Mouse (Mus musculus): ENCODE results near the gene Art3. TPM values are rescaled to one million over a fixed set of nuclear protein-coding genes. Genes with fewer than 3 reads are reported as not detected.

Art3 gene
- total and polyA plus RNA-seq, 2 experiments from 2014 or later, result 4.1 to 10.2 TPM

DNA sequence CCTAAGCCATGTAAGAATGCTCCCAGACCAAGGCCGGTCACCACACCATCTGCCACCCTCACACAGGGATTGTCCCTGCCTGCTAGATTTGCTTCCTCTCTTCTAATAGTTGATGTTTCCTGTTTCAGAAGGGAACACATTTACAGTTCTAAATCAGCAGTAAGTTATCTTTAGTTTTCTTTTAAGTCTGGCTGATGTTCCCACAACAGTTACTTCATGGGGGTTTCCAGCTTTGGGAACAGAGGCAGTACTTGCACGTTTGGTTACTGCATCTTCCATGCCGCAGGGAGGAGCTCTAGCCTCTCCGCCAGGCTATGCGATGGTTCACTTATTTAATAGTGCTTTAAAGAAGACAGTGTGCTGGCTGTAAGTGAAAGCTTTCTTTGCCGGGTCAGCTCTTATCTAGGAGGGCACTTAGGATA lies 43.1 kb downstream of the Art3 start:
- no peaks in the 10 kb centered on the region for H3K27me3 ChIP-seq (ENCODE audit: insufficient read depth, low read length)
- no peak for ATAC-seq
- no peaks in the 10 kb centered on the region for H3K9me3 ChIP-seq (ENCODE audit: low read length)
- 63% methylated on average over 6 of the region's 6 CpGs for WGBS
- no peaks in the 10 kb centered on the region for H3K36me3 ChIP-seq (ENCODE audit: insufficient read depth, low read length)
- no peak overlapping the region for H3K27ac ChIP-seq
- no peak overlapping the region for H3K4me2 ChIP-seq (ENCODE audit: low read depth, low read length)
- no peak for DNase-seq (ENCODE audit: low spot score)
- no peak for TF ChIP-seq CTCF (IDR thresholded peaks at IDR 0.05; ENCODE audit: low read depth)
- H3K9ac ChIP-seq (replicated peaks; ENCODE audit: low read length), result no peak overlapping the region
- H3K4me3 ChIP-seq (ENCODE audit: low read length), result no peak overlapping the region
- H3K4me1 ChIP-seq (ENCODE audit: insufficient read depth, low read length), result 0 out of 2 replicates have a peak, but pooled peaks cover 5% of the 10 kb centered on the region

DNA sequence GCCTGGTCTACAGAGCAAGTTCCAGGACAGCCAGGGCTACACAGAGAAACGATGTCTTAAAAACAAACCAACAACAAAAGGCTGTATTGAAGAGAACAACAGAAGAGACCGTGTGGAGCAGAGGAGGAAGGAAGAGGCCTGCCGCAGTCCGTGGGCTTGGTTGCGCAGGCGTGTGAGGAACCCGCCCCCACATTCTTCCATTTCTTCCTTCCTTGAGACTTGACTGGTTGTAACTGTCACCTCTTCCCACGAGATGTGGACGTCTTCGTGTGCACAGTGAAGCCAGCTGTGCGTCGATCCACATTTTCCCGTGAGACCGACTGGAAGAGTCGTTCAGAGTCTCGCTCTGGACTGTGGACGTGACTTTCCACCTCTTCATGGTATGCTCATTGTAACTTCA lies 43.7 kb downstream of the Art3 start:
- ATAC-seq (no peak), DNase-seq (ENCODE audit: low spot score) (no peak)
- no peaks in the 10 kb centered on the region for H3K9me3 ChIP-seq (ENCODE audit: low read length)
- H3K4me3 ChIP-seq (ENCODE audit: low read length), result no peak overlapping the region
- H3K4me1 ChIP-seq (ENCODE audit: insufficient read depth, low read length), result 0 out of 2 replicates have a peak, but pooled peaks cover 5% of the 10 kb centered on the region
- no peaks in the 10 kb centered on the region for H3K27me3 ChIP-seq (ENCODE audit: insufficient read depth, low read length)
- H3K36me3 ChIP-seq (ENCODE audit: insufficient read depth, low read length), result no peaks in the 10 kb centered on the region
- no peak overlapping the region for H3K27ac ChIP-seq
- H3K4me2 ChIP-seq (ENCODE audit: low read depth, low read length), result no peak overlapping the region
- 77% methylated on average over 17 of the region's 17 CpGs for whole genome bisulfite sequencing
- no peak for TF ChIP-seq CTCF (IDR thresholded peaks at IDR 0.05; ENCODE audit: low read depth)
- no peak overlapping the region for H3K9ac ChIP-seq (replicated peaks; ENCODE audit: low read length)

DNA sequence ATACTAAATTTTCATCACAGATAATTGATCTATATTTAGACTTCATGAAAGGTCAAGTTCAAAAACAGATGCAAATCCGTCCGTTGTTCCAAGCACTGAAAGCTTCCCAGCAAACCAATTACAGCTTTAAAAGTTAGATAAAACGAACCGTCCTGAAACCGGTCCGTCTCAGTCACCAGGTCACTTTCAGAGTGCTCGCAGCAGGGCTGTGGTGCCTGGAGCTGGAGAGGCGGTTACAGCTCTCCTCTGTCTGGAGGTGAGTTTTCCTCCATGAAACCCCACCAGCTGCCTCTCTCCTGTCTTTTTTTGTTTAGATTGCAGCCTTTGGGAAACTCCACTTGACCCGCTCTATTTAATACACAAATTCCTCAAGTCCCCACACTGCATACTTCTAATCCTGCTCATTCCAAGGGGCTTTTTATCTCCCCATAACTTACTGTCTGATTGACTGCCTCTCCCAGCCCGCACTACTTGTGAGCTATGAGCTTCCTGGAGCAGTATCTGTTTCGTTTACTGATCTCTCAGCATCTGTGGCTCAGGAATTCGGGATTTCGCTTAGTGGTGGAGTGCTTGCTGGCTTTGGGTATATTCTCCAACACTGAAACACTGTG lies 45.3 kb downstream of the Art3 start:
- DNase-seq (ENCODE audit: low spot score), result no peak
- H3K36me3 ChIP-seq (ENCODE audit: insufficient read depth, low read length), result no peaks in the 10 kb centered on the region
- no peak for ATAC-seq
- no peaks in the 10 kb centered on the region for H3K27me3 ChIP-seq (ENCODE audit: insufficient read depth, low read length)
- H3K4me3 ChIP-seq (ENCODE audit: low read length), result no peak overlapping the region
- H3K9ac ChIP-seq (replicated peaks; ENCODE audit: low read length), result no peak overlapping the region
- 56% methylated on average over 13 of the region's 13 CpGs for WGBS
- no peaks in the 10 kb centered on the region for H3K9me3 ChIP-seq (ENCODE audit: low read length)
- H3K4me1 ChIP-seq (ENCODE audit: insufficient read depth, low read length), result no peaks in the 10 kb centered on the region
- H3K27ac ChIP-seq, result no peak overlapping the region
- TF ChIP-seq CTCF (IDR thresholded peaks at IDR 0.05; ENCODE audit: low read depth), result no peak
- H3K4me2 ChIP-seq (ENCODE audit: low read depth, low read length), result no peak overlapping the region

DNA sequence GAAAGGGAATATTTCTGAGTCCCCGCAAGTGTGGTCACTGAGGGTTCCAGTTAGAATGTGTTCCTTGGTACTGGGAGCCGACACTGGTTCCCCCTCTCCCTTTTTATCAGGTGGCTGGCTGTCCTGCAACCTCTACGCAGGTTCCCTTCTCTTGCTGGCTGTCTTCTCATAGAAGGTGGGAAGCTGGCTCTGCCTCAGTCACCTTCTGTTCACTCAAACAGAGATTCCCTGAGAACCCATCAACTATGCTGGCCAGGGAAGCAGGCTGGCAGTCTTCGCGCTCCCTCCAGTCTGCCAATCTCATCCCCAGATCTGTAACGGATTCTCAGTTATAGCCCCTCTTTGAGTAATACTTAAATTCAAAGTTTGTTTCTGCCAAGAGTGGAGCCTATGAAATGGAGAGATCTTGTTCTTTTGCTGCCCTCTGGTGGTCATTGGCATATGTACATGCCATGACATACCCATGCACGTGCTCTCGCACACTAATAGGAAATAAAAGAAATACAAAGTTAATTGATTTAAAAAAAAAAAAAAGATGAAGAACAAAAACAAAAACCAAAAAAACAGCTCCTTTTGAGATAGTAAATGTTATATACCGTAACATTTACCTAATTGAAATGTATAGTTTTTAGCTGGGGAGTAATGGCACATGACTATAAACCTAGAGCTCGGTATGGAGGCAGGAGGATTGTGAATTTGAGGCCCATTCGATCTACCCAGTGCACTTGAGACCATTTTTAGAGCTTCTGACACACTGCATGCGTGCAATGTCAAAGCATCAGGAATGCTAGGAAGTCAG lies 50.1 kb downstream of the Art3 start:
- 37% methylated on average over 12 of the region's 12 CpGs for WGBS
- peak; percentile 86 for ATAC-seq

DNA sequence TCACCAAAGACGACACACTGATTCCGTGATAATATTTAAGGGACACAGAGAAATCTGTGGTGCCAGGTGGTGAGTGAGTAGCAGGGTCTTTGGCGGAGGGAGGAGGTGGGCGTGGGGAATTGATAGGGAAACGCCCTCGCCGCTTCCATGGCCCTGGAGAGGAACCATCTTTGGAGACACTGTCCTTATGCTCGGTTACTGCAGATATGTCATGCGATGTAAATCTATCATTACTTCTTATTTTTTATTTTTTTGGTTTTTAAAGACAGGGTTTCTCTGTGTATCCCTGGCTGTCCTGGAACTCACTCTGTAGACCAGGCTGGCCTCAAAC lies 50.7 kb downstream of the Art3 start:
- no peak overlapping the region for H3K4me2 ChIP-seq (ENCODE audit: low read depth, low read length)
- DNase-seq (ENCODE audit: low spot score) (no peak), ATAC-seq (0 out of 2 replicates have a peak, but pooled peaks have one; percentile 15)
- H3K4me3 ChIP-seq (ENCODE audit: low read length), result no peak overlapping the region
- no peaks in the 10 kb centered on the region for H3K36me3 ChIP-seq (ENCODE audit: insufficient read depth, low read length)
- no peak overlapping the region for H3K27ac ChIP-seq
- WGBS, result 59% methylated on average over 9 of the region's 9 CpGs
- no peaks in the 10 kb centered on the region for H3K4me1 ChIP-seq (ENCODE audit: insufficient read depth, low read length)
- no peaks in the 10 kb centered on the region for H3K27me3 ChIP-seq (ENCODE audit: insufficient read depth, low read length)
- H3K9me3 ChIP-seq (ENCODE audit: low read length), result no peaks in the 10 kb centered on the region
- no peak for TF ChIP-seq CTCF (IDR thresholded peaks at IDR 0.05; ENCODE audit: low read depth)
- no peak overlapping the region for H3K9ac ChIP-seq (replicated peaks; ENCODE audit: low read length)

More for the DNA sequence above, 50.1 kb downstream of the Art3 start:
- H3K27me3 ChIP-seq (ENCODE audit: insufficient read depth, low read length), result no peaks in the 10 kb centered on the region
- no peak overlapping the region for H3K27ac ChIP-seq
- no peaks in the 10 kb centered on the region for H3K9me3 ChIP-seq (ENCODE audit: low read length)
- DNase-seq (ENCODE audit: low spot score), result peak; percentile 95
- TF ChIP-seq CTCF (IDR thresholded peaks at IDR 0.05; ENCODE audit: low read depth), result peak; percentile 83
- H3K36me3 ChIP-seq (ENCODE audit: insufficient read depth, low read length), result no peaks in the 10 kb centered on the region
- no peak overlapping the region for H3K4me2 ChIP-seq (ENCODE audit: low read depth, low read length)
- H3K9ac ChIP-seq (replicated peaks; ENCODE audit: low read length), result no peak overlapping the region
- no peak overlapping the region for H3K4me3 ChIP-seq (ENCODE audit: low read length)
- no peaks in the 10 kb centered on the region for H3K4me1 ChIP-seq (ENCODE audit: insufficient read depth, low read length)

DNA sequence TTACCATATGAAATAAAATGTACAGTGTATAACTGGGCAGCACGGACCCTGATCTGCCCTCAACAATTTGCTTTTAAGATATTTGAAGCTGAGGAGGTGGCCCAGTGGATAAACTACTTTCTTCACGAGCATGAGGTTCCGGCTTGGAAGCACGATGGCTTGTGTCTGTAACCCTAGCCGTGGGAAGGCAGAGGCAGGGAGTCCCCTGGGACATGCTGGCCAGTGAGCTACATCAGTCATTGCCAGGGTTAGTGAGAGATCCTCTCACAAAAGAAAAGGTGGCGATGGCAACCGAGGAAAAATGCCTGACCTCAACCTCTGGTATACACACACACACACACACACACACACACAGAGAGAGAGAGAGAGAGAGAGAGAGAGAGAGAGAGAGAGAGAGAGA lies 52.1 kb downstream of the Art3 start:
- H3K9ac ChIP-seq (replicated peaks; ENCODE audit: low read length), result no peak overlapping the region

DNA sequence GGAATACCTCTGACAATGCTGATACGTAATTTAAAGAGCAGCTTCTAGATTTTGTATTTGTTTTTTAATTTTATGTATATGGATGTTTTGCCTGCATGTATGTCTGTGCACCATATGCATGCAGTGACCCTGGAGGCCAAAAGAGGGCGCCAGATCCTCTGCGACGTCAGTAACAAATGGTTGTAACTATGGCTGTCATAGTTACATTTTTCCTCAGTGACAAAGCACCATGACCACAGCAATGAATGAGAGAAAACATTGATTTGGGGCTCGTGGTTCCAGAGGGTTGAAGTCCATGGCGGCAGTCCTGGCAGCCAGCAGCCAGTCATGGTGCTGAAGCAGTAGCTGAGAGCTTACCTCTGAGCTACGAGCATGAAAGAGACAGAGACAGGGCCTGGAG lies 53.2 kb downstream of the Art3 start:
- H3K27me3 ChIP-seq (ENCODE audit: insufficient read depth, low read length), result no peaks in the 10 kb centered on the region
- no peak for ATAC-seq
- peak; percentile 71 for TF ChIP-seq CTCF (IDR thresholded peaks at IDR 0.05; ENCODE audit: low read depth)
- H3K36me3 ChIP-seq (ENCODE audit: insufficient read depth, low read length), result no peaks in the 10 kb centered on the region
- H3K4me1 ChIP-seq (ENCODE audit: insufficient read depth, low read length), result no peaks in the 10 kb centered on the region
- no peak overlapping the region for H3K27ac ChIP-seq
- H3K4me3 ChIP-seq (ENCODE audit: low read length), result no peak overlapping the region
- WGBS, result 48% methylated on average over 7 of the region's 7 CpGs
- DNase-seq (ENCODE audit: low spot score), result peak; percentile 30
- no peaks in the 10 kb centered on the region for H3K9me3 ChIP-seq (ENCODE audit: low read length)
- no peak overlapping the region for H3K9ac ChIP-seq (replicated peaks; ENCODE audit: low read length)
- no peak overlapping the region for H3K4me2 ChIP-seq (ENCODE audit: low read depth, low read length)

More for the DNA sequence above, 52.1 kb downstream of the Art3 start:
- WGBS, result 24% methylated on average over 7 of the region's 7 CpGs
- H3K27ac ChIP-seq, result no peak overlapping the region
- no peaks in the 10 kb centered on the region for H3K4me1 ChIP-seq (ENCODE audit: insufficient read depth, low read length)
- H3K27me3 ChIP-seq (ENCODE audit: insufficient read depth, low read length), result no peaks in the 10 kb centered on the region
- no peaks in the 10 kb centered on the region for H3K36me3 ChIP-seq (ENCODE audit: insufficient read depth, low read length)
- H3K4me3 ChIP-seq (ENCODE audit: low read length), result no peak overlapping the region
- no peak overlapping the region for H3K4me2 ChIP-seq (ENCODE audit: low read depth, low read length)
- peak; percentile 28 for DNase-seq (ENCODE audit: low spot score)
- no peaks in the 10 kb centered on the region for H3K9me3 ChIP-seq (ENCODE audit: low read length)
- ATAC-seq, result no peak
- no peak for TF ChIP-seq CTCF (IDR thresholded peaks at IDR 0.05; ENCODE audit: low read depth)
